Mouse (Mus musculus) small intestine, adult 2 months (tissue): ENCODE results near the gene Uvrag. TPM values are rescaled to one million over a fixed set of nuclear protein-coding genes. Genes with fewer than 3 reads are reported as not detected.

Experiments used
- H3K27ac ChIP-seq: fragments of 200-500 bp; 2 replicates; pipeline ENCODE4 v1.5.1; 2012; ENCODE audit warnings: low read depth, low read length, control low read depth, inconsistent platforms; ENCODE audit not compliant: insufficient read depth
- H3K27me3 ChIP-seq: fragments of 200-500 bp; 2 replicates; pipeline ENCODE4 v1.6.1; 2012; ENCODE audit warnings: mild to moderate bottlenecking, moderate library complexity, low read length, inconsistent platforms; ENCODE audit not compliant: control insufficient read depth, insufficient read depth
- H3K36me3 ChIP-seq: fragments of 200-500 bp; 2 replicates; pipeline ENCODE4 v1.6.1; 2012; ENCODE audit warnings: mild to moderate bottlenecking, low read length, control low read depth, inconsistent platforms; ENCODE audit not compliant: control insufficient read depth, insufficient read depth
- H3K4me1 ChIP-seq: fragments of 200-500 bp; 2 replicates; pipeline ENCODE4 v1.6.1; 2012; ENCODE audit warnings: low read length, inconsistent platforms, mixed read lengths; ENCODE audit not compliant: control insufficient read depth, insufficient read depth, insufficient read length
- H3K4me3 ChIP-seq: fragments of 200-500 bp; 2 replicates; pipeline ENCODE4 v1.5.1; 2012; ENCODE audit warnings: low read depth, mild to moderate bottlenecking, control low read depth, inconsistent platforms, low read length, moderate library complexity
- CTCF ChIP-seq: fragments of 200-500 bp; IDR thresholded peaks from 2 replicates; pipeline ENCODE4 v1.5.1; 2012; ENCODE audit warnings: low read depth, mild to moderate bottlenecking, control low read depth, inconsistent platforms, low read length, moderate library complexity, mixed read lengths; ENCODE audit not compliant: insufficient replicate concordance, insufficient read length; ENCODE audit errors: extremely low read depth
- POLR2A ChIP-seq: fragments of 200-500 bp; IDR thresholded peaks from 2 replicates; pipeline ENCODE4 v1.6.1; 2012; ENCODE audit warnings: low read depth, mild to moderate bottlenecking, control low read depth, inconsistent platforms, low read length, moderate library complexity
- WGBS: fragments of 180-500 bp; shearing (Covaris S2); methylation state at CpG from one replicate; pipeline ENCODE4 v1.1.7; 2018; 5-methylcytosine and 5-hydroxymethylcytosine counted together
- polyA plus RNA-seq: library from polyadenylated mRNA; depleted of rRNA; stranded (reverse); fragments of >200 nt; gene quantifications from 2 replicates; pipeline ENCODE4 v1.2.3, GENCODE M21; 2012; rRNA removed

The Uvrag gene
- polyA plus RNA-seq, result 14.8 and 28.2 TPM in 2 replicates

DNA sequence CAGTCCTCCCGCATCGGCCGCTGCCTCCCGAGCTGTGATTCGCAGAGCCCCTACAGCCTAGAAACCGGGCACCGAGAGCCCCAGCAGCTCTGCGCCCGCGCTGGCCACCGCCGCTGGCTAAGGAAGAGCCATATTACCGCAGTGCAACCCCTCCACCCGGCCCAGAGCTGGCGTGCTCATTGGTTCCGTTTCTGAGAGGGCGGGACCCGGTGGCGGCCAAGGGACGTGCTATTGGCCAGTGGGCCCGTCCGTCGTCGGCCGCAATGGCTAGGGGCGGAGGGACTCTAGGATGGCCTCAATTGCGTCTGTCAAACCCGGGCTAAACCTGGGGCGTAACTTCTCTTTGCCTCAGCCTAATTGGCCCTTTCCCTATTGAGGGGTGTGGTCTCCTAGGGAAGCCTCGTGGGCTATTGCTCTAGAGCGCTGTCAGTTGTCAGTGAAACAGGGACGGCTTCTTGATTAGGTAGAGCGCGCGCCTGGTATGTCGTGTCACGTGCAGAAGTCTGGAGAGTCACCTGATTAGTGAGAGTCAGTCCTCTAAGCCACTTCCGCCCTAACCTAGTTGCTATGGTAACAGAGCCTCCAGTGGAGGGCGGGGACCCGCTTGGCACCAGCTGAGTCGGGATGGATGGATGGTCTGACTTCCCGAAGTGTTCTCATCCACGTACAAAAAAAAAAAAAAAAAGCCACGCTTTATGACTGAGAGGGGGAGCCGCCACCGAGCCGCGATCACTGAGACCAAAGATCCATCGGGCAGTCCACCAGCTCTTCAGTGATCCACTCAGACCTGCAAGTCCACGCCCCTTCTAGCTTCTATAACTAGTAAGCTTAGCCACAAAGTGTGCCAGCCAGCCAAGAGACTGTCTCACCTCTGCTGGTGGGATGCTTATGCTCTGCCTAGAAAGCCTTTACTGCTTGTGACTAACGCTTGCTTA lies at the start of gene Uvrag:
Gene Uvrag, minus strand, starts transcription at position 158 of the 935 bp plus-strand sequence.
- Histone ChIP-seq H3K27me3 (no peaks in the 10 kb centered on the region), H3K27ac (peak within 1 kb of the TSS; percentile 77), H3K4me1 (peaks cover 8% of the 10 kb centered on the region; the same call in 1 of the 2 replicates), H3K36me3 (no peaks in the 10 kb centered on the region), H3K4me3 (peak within 1 kb of the TSS; percentile 90)
- WGBS, result 0% methylated on average over 51 of the region's 51 CpGs
- peak; percentile 15; the same call in 1 of the 2 replicates for TF ChIP-seq CTCF
- peak; percentile 77; the same call in 1 of the 2 replicates for TF ChIP-seq POLR2A

DNA sequence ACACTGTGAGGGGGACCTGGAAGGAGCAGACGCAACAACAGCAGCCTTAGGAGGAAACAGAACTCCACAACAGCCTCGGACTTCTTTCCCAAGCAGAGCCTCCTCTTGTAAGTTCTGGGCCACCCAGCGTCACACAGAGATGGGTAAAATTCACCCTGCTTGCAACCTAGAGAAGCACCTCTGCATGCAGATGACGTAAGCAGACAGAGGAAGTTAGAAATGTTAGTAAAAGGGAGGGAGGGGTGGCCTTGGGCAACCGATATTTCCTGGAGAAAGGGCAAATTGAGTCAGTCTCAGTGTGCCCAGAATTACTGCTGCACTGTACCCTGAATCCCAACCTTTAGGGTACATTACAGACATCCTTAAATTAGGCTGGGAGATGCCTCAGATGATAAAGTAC lies 48.9 kb upstream of the Uvrag start:
- Histone ChIP-seq H3K4me3 (no peak overlapping the region), H3K36me3 (no peaks in the 10 kb centered on the region), H3K27ac (no peak overlapping the region), H3K27me3 (no peaks in the 10 kb centered on the region), H3K4me1 (peaks cover 2% of the 10 kb centered on the region; the same call in 1 of the 2 replicates)
- WGBS, result 76% methylated on average over 5 of the region's 5 CpGs
- TF ChIP-seq CTCF, result no peak

DNA sequence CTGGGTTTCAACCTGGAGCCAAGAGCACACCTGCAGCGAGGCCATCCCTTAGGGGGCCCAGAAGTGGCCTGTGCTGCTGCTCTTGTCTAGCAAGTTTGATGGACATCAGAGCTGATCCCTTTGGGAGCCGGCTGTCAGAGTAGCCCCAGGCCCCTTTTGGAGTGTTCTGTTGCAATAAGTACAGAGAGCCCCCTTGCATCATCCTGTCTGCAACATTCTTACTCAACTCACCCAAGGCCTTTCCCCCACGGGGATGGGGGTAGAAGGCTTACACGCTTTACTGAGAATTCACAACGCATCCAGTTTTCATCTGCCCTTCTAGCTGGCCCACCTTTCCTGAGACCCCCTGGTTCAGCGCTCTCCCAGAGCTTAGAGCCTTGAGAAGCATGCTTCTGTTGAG lies 47.7 kb upstream of the Uvrag start:
- TF ChIP-seq POLR2A (no peak), CTCF (no peak)
- no peaks in the 10 kb centered on the region for H3K36me3 ChIP-seq
- peaks cover 5% of the 10 kb centered on the region; the same call in 1 of the 2 replicates for H3K4me1 ChIP-seq
- no peaks in the 10 kb centered on the region for H3K27me3 ChIP-seq
- 88% methylated on average over 6 of the region's 6 CpGs for WGBS
- no peak overlapping the region for H3K4me3 ChIP-seq
- H3K27ac ChIP-seq, result no peak overlapping the region

DNA sequence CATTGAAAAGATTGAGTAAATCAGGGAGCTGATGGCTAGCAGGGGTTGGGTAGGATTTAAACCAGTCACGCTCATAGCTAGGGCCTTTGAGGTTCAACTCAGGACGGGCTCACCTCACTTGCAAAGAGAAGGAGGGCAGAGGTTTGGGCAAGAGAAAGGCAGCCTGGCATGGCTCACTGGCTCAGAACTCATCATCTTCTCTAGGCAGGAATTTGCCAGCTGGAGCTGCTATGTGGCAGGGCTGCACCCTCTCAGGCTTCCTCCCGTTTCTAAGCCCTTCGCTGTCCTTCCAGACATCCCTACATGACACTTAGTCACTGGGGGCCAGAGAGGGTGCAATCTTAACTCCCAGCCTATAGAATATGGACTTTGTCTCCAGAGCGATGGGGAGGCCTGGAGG lies 46.5 kb upstream of the Uvrag start:
- no peaks in the 10 kb centered on the region for H3K36me3 ChIP-seq
- 81% methylated on average over 5 of the region's 5 CpGs for WGBS
- H3K4me3 ChIP-seq, result no peak overlapping the region
- no peak overlapping the region for H3K27ac ChIP-seq
- peaks cover 12% of the 10 kb centered on the region; the same call in 1 of the 2 replicates for H3K4me1 ChIP-seq
- H3K27me3 ChIP-seq, result no peaks in the 10 kb centered on the region
- TF ChIP-seq POLR2A (no peak), CTCF (no peak)

DNA sequence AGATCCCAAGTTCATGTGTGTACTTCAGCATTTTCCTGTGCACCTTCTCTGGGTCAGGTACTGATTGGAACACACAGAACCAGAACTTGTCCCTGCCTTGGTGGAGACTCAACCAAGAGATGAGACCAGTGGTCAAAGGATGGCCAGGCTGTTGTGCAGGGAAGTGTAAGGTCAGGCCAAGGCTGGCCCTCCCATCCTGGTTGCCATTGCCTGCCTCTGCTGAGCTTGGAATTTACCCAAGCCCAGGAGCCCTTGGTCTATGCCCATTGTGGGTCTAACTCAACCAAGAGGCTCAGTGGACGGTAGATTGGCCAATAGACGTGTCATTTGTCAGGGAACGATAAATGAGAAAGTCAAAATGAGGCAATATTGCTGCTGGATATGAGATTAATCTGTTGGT lies 44.5 kb upstream of the Uvrag start:
- Histone ChIP-seq H3K27ac (no peak overlapping the region), H3K4me3 (no peak overlapping the region), H3K4me1 (peaks cover 12% of the 10 kb centered on the region; the same call in 1 of the 2 replicates), H3K36me3 (no peaks in the 10 kb centered on the region), H3K27me3 (no peaks in the 10 kb centered on the region)
- TF ChIP-seq CTCF (no peak), POLR2A (no peak)
- WGBS, result 92% methylated on average over 3 of the region's 3 CpGs

DNA sequence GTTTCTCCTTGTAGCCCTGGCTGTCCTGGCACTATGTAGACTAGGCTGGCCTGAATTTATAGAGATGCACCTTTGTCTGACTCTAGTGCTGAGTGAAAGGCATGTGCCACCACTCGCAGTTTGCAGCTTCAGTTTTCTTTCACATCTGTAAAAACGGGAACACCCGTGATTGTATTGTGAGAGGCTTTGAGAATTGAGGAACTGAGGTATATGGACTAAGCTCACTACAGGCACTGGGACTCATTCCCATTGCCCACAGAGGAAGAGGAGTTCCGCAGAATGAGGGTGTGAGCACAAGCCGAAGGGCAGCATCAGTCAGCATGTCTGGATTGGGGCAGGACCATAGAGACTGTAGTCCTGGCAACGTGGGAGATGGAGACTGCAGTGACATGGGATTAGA lies 42.8 kb upstream of the Uvrag start:
- 76% methylated on average over 6 of the region's 6 CpGs for WGBS
- Histone ChIP-seq H3K27me3 (no peaks in the 10 kb centered on the region), H3K36me3 (no peaks in the 10 kb centered on the region), H3K4me1 (peaks cover 16% of the 10 kb centered on the region; the same call in 1 of the 2 replicates), H3K27ac (no peak overlapping the region), H3K4me3 (no peak overlapping the region)
- TF ChIP-seq CTCF (no peak), POLR2A (no peak)
